Mouse (Mus musculus): ENCODE data around the gene Adcyap1. TPM values are rescaled to one million over a fixed set of nuclear protein-coding genes. Genes with fewer than 3 reads are reported as not detected.
A peak's percentile ranks its signal among the peaks of the same experiment; 100 is the strongest.

Adcyap1 gene
- 1.1 and 1.2 TPM in 2 replicates for polyA plus RNA-seq (2015; fragmentation: Nextera tagmentation; extraction: Ambion mirVana)

DNA sequence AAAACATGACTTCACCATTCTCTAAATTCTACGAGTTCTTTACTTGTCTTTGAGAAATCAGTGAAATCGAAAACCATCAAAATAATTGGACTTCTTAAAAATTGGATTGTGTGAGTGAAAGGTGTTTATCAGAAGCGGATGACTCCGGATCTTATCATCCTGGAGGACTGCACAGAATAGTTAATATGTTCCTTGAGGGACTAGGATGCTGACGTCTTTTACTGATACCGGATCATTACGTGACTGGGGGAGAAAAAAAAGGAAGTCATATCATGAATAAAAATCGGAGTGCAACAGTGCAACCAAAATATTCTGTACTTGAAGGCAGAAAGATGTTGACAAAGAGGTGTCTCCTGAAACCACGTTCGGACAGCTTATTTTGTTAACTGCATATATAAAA lies at the start of gene Adcyap1:
Gene Adcyap1, plus strand, starts transcription at position 301 of the 400 bp plus-strand sequence.
- Histone ChIP-seq H3K4me3 (replicated peaks) (no peak within 1 kb of the TSS), H3K27me3 (replicated peaks) (peaks cover 60% of the 10 kb centered on the region), H3K36me3 (no peaks in the 10 kb centered on the region), H3K9ac (no peak within 1 kb of the TSS), H3K4me1 (replicated peaks) (peaks cover 17% of the 10 kb centered on the region), H3K9me3 (no peaks in the 10 kb centered on the region), H3K4me2 (replicated peaks) (no peak within 1 kb of the TSS), H3K27ac (no peak within 1 kb of the TSS)
- 31% methylated on average over 10 of the region's 10 CpGs for WGBS
- ATAC-seq: no peak

DNA sequence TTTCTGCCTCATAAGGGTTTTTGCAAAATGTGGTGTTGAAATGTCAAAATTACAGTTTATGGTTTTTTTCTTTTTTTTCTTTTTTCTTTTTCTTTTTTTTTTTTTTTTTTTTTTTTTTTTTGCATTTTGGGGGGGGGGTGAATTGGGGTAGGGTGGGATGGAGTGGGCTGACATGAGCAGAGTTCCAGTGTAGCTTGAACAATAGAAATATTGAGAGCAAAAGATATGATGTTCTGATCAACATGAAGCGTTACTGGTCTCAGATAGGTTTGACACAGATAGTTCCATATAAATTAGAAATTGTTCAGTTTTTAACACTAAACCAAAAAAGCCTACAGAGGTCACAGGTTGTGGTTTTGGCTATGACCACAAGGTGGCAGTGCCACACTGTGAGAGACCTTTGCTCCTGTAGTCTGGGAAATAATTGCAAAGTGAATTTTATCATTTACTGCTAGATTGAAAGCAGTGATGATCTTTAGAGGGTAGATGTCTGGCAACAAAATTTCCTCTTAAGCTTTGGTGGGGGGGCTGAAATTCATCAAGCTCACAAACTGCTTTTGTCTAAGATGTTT lies 40.5 kb upstream of the Adcyap1 start:
- peak; percentile 59 for ATAC-seq
- 27% methylated on average over 1 of the region's 1 CpGs for WGBS
- no peak overlapping the region for H3K27ac ChIP-seq
- H3K4me2 ChIP-seq (replicated peaks): no peak overlapping the region
- no peak overlapping the region for H3K9ac ChIP-seq
- H3K9me3 ChIP-seq: no peaks in the 10 kb centered on the region
- H3K4me1 ChIP-seq (replicated peaks): no peaks in the 10 kb centered on the region
- no peaks in the 10 kb centered on the region for H3K36me3 ChIP-seq
- no peak overlapping the region for H3K4me3 ChIP-seq (replicated peaks)
- no peaks in the 10 kb centered on the region for H3K27me3 ChIP-seq (replicated peaks)

DNA sequence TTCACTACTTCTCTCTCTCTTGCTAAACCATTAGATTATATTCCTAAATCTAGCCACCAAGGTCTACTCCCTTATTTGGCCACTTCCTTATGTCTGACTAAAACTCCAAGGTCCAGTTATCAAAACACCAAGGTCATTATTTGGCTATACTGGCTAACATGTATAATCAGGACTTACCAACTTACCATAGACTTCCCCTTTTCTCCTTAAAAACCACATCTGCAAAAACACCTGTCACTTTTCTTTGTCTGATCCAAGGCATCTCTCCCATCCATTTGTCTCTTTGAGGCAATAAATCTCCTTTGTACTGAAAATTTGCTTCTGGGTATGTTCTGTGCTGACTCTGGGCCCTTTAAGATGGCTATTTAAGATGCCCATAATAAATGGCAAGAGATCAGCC lies 29.2 kb upstream of the Adcyap1 start:
- H3K27me3 ChIP-seq (replicated peaks): no peaks in the 10 kb centered on the region
- no peaks in the 10 kb centered on the region for H3K36me3 ChIP-seq
- H3K9ac ChIP-seq: no peak overlapping the region
- H3K4me3 ChIP-seq (replicated peaks): no peak overlapping the region
- no peaks in the 10 kb centered on the region for H3K4me1 ChIP-seq (replicated peaks)
- ATAC-seq: no peak
- no peak overlapping the region for H3K4me2 ChIP-seq (replicated peaks)
- H3K27ac ChIP-seq: no peak overlapping the region
- H3K9me3 ChIP-seq: no peaks in the 10 kb centered on the region

DNA sequence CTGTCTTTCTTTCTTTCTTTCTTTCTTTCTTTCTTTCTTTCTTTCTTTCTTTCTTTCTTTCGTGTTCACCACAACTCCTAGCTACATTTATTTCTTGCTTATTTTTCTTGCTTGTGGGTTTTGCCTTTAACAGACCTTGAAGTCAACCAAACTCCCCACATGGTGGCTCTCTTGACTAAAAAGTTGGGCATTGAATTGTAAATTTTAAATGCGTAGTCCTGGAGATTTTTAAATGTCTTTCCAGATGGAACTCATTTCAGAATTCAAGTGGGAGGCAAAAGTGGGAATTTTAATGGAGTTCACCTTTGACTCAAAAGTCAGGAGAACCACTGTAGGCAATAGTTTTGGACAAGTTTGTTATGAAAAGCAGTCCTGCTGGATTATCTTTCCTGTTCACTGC lies 2.0 kb upstream of the Adcyap1 start:
- Histone ChIP-seq H3K9me3 (no peaks in the 10 kb centered on the region), H3K27me3 (replicated peaks) (peaks cover 41% of the 10 kb centered on the region), H3K27ac (no peak overlapping the region), H3K4me2 (replicated peaks) (no peak overlapping the region), H3K9ac (no peak overlapping the region), H3K36me3 (no peaks in the 10 kb centered on the region), H3K4me3 (replicated peaks) (no peak overlapping the region), H3K4me1 (replicated peaks) (0 out of 2 replicates have a peak, but pooled peaks cover 3% of the 10 kb centered on the region)
- WGBS: 41% methylated on average over 2 of the region's 2 CpGs
- ATAC-seq: no peak

DNA sequence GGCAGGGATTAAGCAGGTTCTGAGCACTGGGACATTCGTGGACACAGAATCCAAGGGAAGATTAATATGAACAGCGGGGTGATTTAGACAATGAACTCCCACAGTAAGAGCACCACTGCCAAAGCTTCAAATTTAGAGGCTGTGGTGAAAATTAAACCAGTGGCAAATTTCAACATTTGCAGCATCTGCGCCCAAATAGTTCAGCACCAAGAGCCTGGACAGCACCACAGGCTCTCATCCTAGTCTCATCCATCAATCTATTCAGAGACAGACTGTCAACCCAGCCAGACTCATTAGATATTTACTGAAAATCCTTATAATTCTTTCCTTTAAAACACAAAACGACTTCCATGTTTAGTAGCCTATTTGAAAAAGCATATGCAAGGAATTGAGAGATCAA lies 604 bp upstream of the Adcyap1 start:
- no peaks in the 10 kb centered on the region for H3K36me3 ChIP-seq
- no peak for ATAC-seq
- peaks cover 55% of the 10 kb centered on the region for H3K27me3 ChIP-seq (replicated peaks)

DNA sequence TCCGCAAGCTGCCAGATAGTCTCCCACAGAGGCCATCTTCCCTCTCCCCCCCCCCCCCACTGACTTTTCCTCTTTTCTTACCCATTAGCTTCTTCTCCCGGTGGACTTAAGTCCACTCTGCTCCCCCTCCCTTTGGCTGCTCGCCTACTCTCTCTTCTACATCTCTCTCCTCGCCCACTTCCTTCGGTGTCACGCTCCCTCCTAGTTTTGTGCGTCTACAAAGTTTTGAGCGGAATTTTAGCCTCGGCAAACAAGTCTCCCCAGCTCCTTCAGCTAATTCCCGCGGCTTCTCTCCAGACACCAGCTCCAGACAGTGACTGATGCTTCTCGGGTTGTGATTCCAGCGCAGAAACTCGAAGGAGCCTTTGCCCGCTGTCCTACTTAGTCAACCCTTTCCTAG lies 401 bp downstream of the Adcyap1 start:
- WGBS: 1% methylated on average over 15 of the region's 15 CpGs
- peaks cover 63% of the 10 kb centered on the region for H3K27me3 ChIP-seq (replicated peaks)
- no peaks in the 10 kb centered on the region for H3K9me3 ChIP-seq

More for the DNA sequence above, 604 bp upstream of the Adcyap1 start:
- Histone ChIP-seq H3K4me1 (replicated peaks) (peaks cover 13% of the 10 kb centered on the region; the same call in 1 of the 2 replicates), H3K4me2 (replicated peaks) (no peak overlapping the region), H3K9ac (no peak overlapping the region), H3K4me3 (replicated peaks) (no peak overlapping the region), H3K9me3 (no peaks in the 10 kb centered on the region), H3K27ac (no peak overlapping the region)
- 9% methylated on average over 4 of the region's 4 CpGs for WGBS

DNA sequence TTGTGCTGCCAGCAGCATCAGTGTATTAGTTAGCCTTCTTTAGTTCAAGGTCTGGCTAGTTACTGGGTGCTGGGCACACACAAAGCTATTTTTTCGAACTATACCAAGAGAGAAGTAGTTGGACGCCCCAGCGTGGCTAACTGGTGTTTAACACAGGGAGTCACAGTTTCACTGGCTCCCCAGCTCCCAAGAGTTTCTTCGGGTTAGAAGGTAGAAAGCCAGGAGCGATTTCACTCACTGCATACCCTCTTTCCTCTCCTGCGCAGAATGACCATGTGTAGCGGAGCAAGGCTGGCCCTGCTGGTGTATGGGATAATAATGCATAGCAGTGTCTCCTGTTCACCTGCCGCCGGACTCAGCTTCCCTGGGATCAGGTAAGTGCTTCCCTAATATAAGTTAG lies 930 bp downstream of the Adcyap1 start:
- Histone ChIP-seq H3K4me3 (replicated peaks) (no peak overlapping the region), H3K9me3 (no peaks in the 10 kb centered on the region), H3K4me2 (replicated peaks) (no peak overlapping the region), H3K36me3 (no peaks in the 10 kb centered on the region), H3K27ac (no peak overlapping the region), H3K27me3 (replicated peaks) (peaks cover 67% of the 10 kb centered on the region), H3K9ac (no peak overlapping the region), H3K4me1 (replicated peaks) (peaks cover 19% of the 10 kb centered on the region)
- 5% methylated on average over 9 of the region's 9 CpGs for WGBS
- no peak for ATAC-seq

More for the DNA sequence above, 401 bp downstream of the Adcyap1 start:
- Histone ChIP-seq H3K27ac (no peak overlapping the region), H3K9ac (no peak overlapping the region), H3K36me3 (no peaks in the 10 kb centered on the region), H3K4me3 (replicated peaks) (no peak overlapping the region), H3K4me1 (replicated peaks) (peaks cover 19% of the 10 kb centered on the region), H3K4me2 (replicated peaks) (no peak overlapping the region)
- no peak for ATAC-seq

DNA sequence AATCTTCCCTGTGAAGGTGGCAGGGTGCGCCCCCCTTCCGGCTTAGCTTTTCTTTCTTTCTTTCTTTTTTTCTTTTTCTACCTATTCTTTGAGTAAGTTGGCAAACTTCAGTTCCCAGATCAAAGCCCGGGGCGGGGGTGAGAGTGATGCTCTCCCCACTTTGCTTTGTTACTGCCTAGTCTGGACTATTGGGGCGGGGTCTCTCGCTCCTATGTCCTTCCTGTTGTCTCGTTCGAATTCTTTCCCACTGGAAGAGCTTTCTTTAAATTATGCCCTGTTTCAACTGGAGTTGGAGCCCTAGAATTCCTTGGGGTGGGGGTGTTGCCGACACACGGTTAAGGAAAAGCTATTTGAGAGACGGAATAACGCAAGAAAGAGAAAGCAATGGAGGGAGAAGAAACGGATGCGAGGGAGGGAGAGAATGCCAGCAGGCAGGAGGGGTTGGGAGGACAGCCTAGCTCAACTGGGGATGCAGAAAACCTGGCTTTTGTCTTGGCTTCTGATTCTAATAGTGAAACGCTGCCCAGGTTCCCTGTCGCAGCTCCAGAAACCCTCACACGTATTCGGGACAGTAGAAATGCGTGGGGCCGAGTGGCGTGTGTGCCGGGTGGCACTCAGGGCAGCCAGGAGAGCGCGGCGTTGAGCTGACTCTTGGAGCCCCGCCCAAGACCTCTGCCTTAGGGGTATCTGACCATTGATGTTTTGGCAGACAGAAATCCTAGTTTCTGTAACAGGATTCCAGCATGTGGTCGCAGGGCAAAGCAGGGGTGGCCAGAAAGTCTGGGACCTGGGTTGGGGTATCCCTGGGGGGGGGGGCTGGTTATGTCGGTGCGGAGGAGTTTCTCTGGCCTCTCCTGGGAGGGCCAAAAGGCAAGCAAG lies 1.8 kb downstream of the Adcyap1 start:
- peaks cover 71% of the 10 kb centered on the region for H3K27me3 ChIP-seq (replicated peaks)
- no peak overlapping the region for H3K27ac ChIP-seq
- under 1% methylated on average over 29 of the region's 29 CpGs for WGBS
- ATAC-seq: no peak
- H3K36me3 ChIP-seq: no peaks in the 10 kb centered on the region
- no peak overlapping the region for H3K9ac ChIP-seq
- H3K9me3 ChIP-seq: no peaks in the 10 kb centered on the region
- peak overlapping the region; percentile 31 for H3K4me2 ChIP-seq (replicated peaks)
- H3K4me1 ChIP-seq (replicated peaks): peaks cover 19% of the 10 kb centered on the region
- no peak overlapping the region for H3K4me3 ChIP-seq (replicated peaks)

DNA sequence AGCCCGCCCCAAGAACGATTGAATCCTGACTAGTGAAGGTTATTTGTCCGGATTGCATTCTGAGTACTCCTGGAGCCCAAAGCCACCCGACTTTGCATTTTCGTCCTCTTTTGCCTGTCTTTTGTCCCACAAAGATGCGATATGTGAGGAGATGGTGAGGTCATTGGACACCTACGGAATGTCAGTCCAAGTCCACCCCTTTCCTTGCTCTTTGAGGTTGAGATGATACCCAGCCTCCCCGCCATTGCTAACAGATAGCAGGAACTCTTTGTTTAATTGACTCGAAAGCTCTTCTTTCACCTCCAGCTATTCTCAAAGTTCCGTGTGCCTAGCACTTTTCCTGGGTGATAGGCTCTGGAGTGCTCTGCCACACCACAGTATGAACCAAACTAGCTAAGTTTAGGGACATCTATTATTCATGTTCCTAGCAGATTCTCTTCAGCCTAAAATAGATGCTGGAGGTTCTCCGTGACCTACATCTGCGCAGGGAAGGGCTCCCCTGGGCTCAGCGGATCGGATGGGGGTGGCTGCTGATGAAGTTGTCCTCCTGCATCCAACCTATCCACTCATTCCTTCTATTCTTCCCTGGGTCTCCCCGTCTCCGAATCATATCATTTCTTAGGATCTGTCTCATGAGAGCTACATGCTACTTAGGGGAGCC lies 2.6 kb downstream of the Adcyap1 start:
- Histone ChIP-seq H3K9me3 (no peaks in the 10 kb centered on the region), H3K4me1 (replicated peaks) (peaks cover 19% of the 10 kb centered on the region), H3K4me2 (replicated peaks) (peak overlapping the region; percentile 62), H3K9ac (no peak overlapping the region), H3K36me3 (no peaks in the 10 kb centered on the region), H3K27ac (no peak overlapping the region), H3K27me3 (replicated peaks) (peaks cover 67% of the 10 kb centered on the region), H3K4me3 (replicated peaks) (no peak overlapping the region)
- 3% methylated on average over 16 of the region's 16 CpGs for WGBS
- ATAC-seq: no peak

DNA sequence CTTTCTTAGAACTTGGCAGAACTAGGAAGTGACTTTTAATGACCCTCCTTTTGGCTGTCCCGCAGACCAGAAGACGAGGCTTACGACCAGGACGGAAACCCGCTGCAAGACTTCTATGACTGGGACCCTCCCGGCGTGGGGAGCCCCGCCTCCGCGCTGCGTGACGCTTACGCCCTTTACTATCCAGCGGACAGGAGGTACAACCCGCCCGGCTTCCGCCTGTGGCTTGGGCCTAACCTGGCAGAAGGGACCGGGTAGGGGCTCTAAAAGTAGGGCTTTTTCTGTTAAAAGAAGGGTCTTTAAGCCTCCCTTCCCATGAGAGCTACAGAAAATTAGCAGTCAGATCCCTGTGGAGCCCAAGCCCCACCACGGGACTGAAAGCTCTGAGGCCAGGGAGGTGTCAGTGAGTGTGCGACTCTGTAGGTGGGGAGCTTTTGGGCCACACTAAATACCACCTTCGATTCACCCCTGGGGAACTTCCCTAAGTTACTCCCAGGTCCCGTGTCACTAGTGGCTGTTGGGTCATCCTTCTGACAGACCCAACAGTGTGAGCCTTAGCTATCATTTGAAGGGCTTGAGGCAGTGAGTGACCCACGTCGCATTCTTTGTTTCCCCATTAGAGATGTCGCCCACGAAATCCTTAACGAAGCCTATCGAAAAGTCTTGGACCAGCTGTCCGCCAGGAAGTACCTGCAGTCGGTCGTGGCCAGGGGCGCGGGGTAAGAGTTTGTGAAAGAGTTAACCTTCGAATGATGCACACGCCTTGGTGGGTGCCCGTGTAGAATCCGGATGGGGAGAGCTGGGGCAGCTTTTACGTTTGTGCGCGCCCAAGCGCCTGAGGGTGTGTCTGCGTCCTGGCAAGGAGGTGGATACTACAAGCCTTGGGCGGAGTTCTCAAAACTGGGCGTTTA lies 3.6 kb downstream of the Adcyap1 start:
- no peaks in the 10 kb centered on the region for H3K36me3 ChIP-seq
- H3K9me3 ChIP-seq: no peaks in the 10 kb centered on the region
- peak; percentile 68 for ATAC-seq
- peaks cover 19% of the 10 kb centered on the region for H3K4me1 ChIP-seq (replicated peaks)
- peak overlapping the region; percentile 28 for H3K4me3 ChIP-seq (replicated peaks)
- H3K9ac ChIP-seq: no peak overlapping the region
- no peak overlapping the region for H3K27ac ChIP-seq
- H3K4me2 ChIP-seq (replicated peaks): peak overlapping the region; percentile 62
- peaks cover 67% of the 10 kb centered on the region for H3K27me3 ChIP-seq (replicated peaks)
- WGBS: under 1% methylated on average over 44 of the region's 44 CpGs

DNA sequence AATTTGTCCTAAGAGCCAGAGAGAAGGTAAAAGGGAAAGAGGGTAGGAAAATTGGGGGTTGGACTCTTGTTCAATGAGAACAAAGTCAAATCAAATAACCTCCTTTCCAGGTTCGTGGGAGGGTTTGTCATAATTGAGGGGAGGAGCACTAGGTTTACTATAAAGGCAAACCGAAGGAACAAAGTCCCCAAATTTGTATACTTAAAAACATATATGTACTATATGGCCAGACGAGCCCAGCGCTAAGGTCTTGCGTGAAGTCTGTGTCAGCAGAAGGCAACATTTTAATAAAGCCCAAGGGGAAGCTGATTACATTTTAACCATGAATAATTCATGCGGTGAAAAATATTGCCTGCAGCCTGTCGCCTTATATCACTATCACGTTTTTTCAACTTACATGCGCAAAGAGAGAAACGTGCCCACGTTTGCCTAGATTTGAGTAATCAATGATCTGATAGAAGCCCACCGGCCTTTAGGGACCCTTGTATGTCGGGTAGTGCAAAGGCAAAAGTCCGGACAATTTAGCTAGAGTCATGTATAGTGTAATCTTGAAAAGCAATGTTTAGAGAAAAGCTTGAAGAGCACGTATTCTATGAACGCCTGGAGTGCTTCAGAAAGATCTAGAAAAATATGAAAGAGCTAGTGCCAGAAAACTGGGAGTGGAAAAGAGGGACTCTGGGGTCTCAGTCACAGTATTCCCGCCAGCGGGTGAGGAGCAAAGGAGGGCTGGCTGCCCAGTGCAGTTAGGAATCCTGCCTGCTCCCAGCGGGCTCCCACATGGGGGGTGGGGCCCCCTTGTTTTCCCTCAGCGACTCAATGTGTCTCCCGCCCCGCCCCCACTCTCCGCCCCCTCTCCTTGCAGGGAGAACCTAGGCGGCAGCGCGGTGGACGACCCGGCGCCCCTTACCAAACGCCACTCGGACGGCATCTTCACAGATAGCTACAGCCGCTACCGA lies 4.5 kb downstream of the Adcyap1 start:
- H3K9me3 ChIP-seq: no peaks in the 10 kb centered on the region
- peak overlapping the region; percentile 62 for H3K4me2 ChIP-seq (replicated peaks)
- no peak overlapping the region for H3K9ac ChIP-seq
- H3K36me3 ChIP-seq: no peaks in the 10 kb centered on the region
- H3K27me3 ChIP-seq (replicated peaks): peaks cover 61% of the 10 kb centered on the region
- no peak for ATAC-seq
- peaks cover 19% of the 10 kb centered on the region for H3K4me1 ChIP-seq (replicated peaks)
- peak overlapping the region; percentile 28 for H3K4me3 ChIP-seq (replicated peaks)
- WGBS: 2% methylated on average over 34 of the region's 34 CpGs
- no peak overlapping the region for H3K27ac ChIP-seq

Measured in intestine, embryonic 15.5 days (tissue).